Mouse (Mus musculus): ENCODE results near the gene Phlda2.
A peak's percentile ranks its signal among the peaks of the same experiment; 100 is the strongest.

Phlda2 gene

GRCm38 (mm10) chr7:143501643-143502417, 1.1 kb downstream of the Phlda2 start:
- DNase-seq: peak; percentile 75

- peak; percentile 70 for DNase-seq
These were observed 2.0 kb downstream of the Phlda2 start for GRCm38 (mm10) chr7:143500912-143501311.

- no peak for DNase-seq
These were observed 4.4 kb downstream of the Phlda2 start for GRCm38 (mm10) chr7:143498584-143498983.

- no peak for DNase-seq
These were observed 7.6 kb downstream of the Phlda2 start for GRCm38 (mm10) chr7:143495104-143495961.

GRCm38 (mm10) chr7:143493616-143494126, 9.3 kb downstream of the Phlda2 start:
- DNase-seq: no peak

- no peak for DNase-seq
These were observed 13.2 kb downstream of the Phlda2 start for GRCm38 (mm10) chr7:143489735-143490134.

GRCm38 (mm10) chr7:143482541-143482940, 20.4 kb downstream of the Phlda2 start:
- DNase-seq: no peak

GRCm38 (mm10) chr7:143481806-143482387, 21.1 kb downstream of the Phlda2 start:
- no peak for DNase-seq

- DNase-seq: peak; percentile 79
These were observed 22.5 kb downstream of the Phlda2 start for GRCm38 (mm10) chr7:143480498-143480897.

GRCm38 (mm10) chr7:143477800-143478199, 25.1 kb downstream of the Phlda2 start:
- DNase-seq: no peak

- DNase-seq: peak; percentile 55
These were observed 26.1 kb downstream of the Phlda2 start for GRCm38 (mm10) chr7:143476702-143477335.

GRCm38 (mm10) chr7:143475876-143476275, 27.1 kb downstream of the Phlda2 start:
- peak; percentile 76 for DNase-seq

- DNase-seq: peak; percentile 66
These were observed 28.1 kb downstream of the Phlda2 start for GRCm38 (mm10) chr7:143474811-143475210.

- DNase-seq: peak; percentile 71
These were observed 29.4 kb downstream of the Phlda2 start, which contains the start of gene Slc22a18 for GRCm38 (mm10) chr7:143473347-143474101. Gene Slc22a18 (plus strand): TSS chr7:143473736.

- peak; percentile 76 for DNase-seq
These were observed 33.0 kb downstream of the Phlda2 start for GRCm38 (mm10) chr7:143469946-143470345.

GRCm38 (mm10) chr7:143467714-143468113, 35.2 kb downstream of the Phlda2 start:
- DNase-seq: no peak

- DNase-seq: peak; percentile 86
These were observed 36.8 kb downstream of the Phlda2 start for GRCm38 (mm10) chr7:143466099-143466677.

GRCm38 (mm10) chr7:143464811-143465560, 38.0 kb downstream of the Phlda2 start:
- peak; percentile 54 for DNase-seq

- peak; percentile 79 for DNase-seq
These were observed 39.0 kb downstream of the Phlda2 start for GRCm38 (mm10) chr7:143463865-143464415.

GRCm38 (mm10) chr7:143462516-143462915, 40.4 kb downstream of the Phlda2 start:
- no peak for DNase-seq
